Mouse (Mus musculus) monocyte, adult 5-6 weeks (primary cell): ENCODE results near the gene Siah1b. TPM values are rescaled to one million over a fixed set of nuclear protein-coding genes. Genes with fewer than 3 reads are reported as not detected.

Experiments used
- ATAC-seq: fragments of 153-309, 156-312 bp; replicated peaks from 2 replicates; pipeline ENCODE4 v1.8.0; 2017; ENCODE audit warnings: mild to moderate bottlenecking; ENCODE audit not compliant: low TSS enrichment, insufficient number of reproducible peaks, severe bottlenecking, poor library complexity, low FRiP score
- total RNA-seq: library from RNA; stranded (forward); fragments of 200-1000, 200-491, 200-594 nt; gene quantifications from 3 replicates; pipeline ENCODE4 v1.2.3, GENCODE M21; 2017

Gene Siah1b
- total RNA-seq, 1 experiment from 2014 or later = 6.3 TPM

DNA sequence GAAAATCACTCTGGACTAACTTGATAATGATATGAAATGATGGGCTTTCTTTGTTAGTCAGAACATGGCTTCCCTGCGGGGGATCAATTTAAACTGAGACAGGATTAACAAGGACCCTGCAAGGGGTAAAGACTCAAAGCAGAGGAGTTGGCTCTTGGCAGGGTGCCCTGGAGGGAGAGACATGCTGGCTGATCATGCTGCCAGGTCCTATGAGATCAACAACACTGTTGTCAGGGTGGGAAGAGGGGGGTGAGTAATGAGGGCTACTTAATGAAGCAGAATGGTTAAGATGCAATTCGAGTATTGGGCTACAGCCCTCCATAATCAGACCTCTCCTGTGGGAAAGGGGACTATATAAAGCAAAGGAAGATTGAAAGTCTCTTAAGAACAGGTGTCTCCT lies 37.4 kb downstream of the Siah1b start:
- no peak for ATAC-seq

DNA sequence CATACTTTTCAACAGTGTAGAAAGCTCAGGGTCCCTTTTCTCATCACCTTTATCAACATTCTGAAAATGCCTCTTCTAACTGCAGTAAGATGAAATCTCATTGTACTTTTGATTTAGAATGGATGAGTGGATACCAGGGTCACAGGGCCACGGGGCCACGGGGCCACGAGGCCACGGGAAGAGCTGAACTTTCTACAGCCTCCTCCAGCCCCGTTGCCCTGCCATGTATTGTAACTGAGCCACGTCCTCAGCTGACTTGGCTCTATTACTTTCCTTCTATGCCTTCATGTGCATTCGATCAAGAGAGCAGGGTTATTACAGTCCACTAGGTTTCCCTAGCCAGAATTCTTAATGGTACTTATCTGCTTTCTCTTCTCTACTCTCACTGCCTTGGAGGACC lies 40.4 kb downstream of the Siah1b start:
- ATAC-seq = no peak

DNA sequence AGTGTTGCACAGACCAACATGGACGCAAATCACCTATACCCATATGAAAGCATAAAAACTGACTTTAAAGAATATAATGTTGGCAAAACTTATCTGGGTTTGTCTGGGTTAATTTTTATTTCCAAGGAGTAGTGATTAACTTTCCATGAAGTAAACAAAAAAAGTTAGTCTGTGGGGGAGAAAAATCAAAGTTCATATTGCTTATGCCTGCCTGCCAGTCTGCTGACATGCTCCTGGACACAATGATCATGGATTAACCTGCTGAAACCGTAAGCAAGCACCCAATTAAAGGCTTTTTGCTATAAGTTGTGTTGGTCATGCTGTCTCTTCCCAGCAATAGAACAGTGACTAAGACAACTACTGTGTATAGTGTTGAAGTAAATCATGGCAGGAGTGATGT lies 40.9 kb downstream of the Siah1b start:
- no peak for ATAC-seq

DNA sequence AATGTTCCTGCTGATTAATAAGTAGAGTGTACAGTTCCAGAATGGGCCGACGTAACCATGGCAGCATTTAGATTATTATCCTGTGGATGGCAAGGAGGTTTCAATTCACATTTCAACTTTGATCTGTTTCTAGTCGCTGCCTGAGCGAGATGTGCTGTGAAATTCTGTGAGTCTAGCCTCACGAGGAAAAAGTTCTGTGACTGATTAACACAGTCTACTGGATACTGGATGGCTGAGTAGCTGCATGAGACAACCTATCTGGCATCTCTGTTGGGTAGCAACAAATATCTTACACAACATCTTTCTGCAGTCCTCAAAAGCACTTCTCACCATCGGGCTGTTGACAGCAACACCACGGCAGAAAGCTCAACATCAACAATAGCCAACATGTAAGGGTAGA lies 43.8 kb downstream of the Siah1b start:
- ATAC-seq = no peak

DNA sequence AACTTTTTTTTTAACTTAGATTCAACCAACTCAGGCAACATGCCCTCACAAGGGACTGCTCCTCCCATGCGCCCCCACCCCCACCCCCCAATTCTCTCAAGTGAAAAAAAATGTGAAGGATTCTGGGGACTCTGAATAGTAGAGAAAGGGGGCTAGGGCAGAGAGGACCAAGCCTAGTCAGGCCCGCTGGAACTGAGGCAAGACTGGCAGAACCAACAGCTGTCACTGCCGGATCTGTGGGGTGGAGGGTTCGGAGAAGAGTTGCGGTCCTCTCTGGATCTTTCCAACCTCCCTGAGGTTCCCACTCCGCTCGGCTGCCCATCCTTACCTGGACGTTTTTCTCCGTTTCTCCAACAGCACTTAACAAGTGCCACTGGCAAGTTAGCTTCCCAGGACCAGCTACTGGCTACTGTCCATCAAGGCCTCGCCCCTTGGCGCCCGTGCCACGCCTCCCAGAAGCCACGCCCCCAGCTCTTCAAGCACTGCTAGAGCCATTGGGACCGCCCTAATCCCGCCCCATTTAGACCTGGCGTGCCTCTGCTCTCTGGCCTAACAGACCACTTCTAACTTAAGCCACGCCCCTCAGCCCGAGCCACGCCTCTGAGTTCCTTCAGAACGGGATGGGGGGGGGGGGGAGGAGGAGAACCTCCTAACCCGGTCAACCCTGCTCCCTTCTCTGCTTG lies 48.5 kb downstream of the Siah1b start, which contains the start of gene Car5b:
Gene Car5b (minus strand): TSS at position 391 of the 683 bp plus-strand sequence.
- peak; percentile 95 for ATAC-seq

Other genes starting within 250 kb of the Siah1b start
- 103 to 180 TPM (median 145 TPM) in 3 replicates for gene Ap1s2, start 167.5 kb downstream of the Siah1b start, total RNA-seq
- gene Zrsr2, start 117.8 kb downstream of the Siah1b start, total RNA-seq = 45.9 to 89.8 TPM (median 70.6 TPM) in 3 replicates
- gene Car5b, start 48.5 kb downstream of the Siah1b start, total RNA-seq = 11.9 to 28.9 TPM (median 12.2 TPM) in 3 replicates
- gene Cltrn, start 12.3 kb upstream of the Siah1b start, total RNA-seq = not detected in 3 replicates
- not detected in 3 replicates for gene Ace2, start 62.8 kb upstream of the Siah1b start, total RNA-seq
- gene Bmx, start 181.7 kb upstream of the Siah1b start, total RNA-seq = 16.2 to 31.2 TPM (median 29.7 TPM) in 3 replicates
- 0.58 TPM in 1 of 3 replicates, not detected in the others for gene Pir, start 192.9 kb upstream of the Siah1b start, total RNA-seq